In genomic region chr12:29068180-29068579, GRCm38 (mm10) we compare ENCODE assay signal across 8 mouse cellular contexts.
DNase-seq lines count a peak whose midpoint lies in the region; ATAC-seq lines count a peak whose summit lies in the region.

No protein-coding gene starts in this region.

- H3K4me1 ChIP-seq in hindbrain, embryonic 14.5 days (replicated peaks; ENCODE audit: control insufficient read depth, insufficient read depth, low read length) = peaks cover under 1% of the 10 kb centered on the region; the same call in 1 of the 2 replicates
- peaks cover 5% of the 10 kb centered on the region; the same call in 1 of the 2 replicates for H3K4me1 ChIP-seq in neural tube, embryonic 15.5 days

- no peak overlapping the region for H3K4me3 ChIP-seq in hindbrain, embryonic 14.5 days (replicated peaks; ENCODE audit: low read length)
- no peak overlapping the region for H3K4me3 ChIP-seq in neural tube, embryonic 15.5 days (replicated peaks)

- peak; percentile 78 to 79 for DNase-seq in cerebellum, postnatal 10 days
- no peak for DNase-seq in cerebellum, adult 11 months
- DNase-seq in lung, postnatal 10 days = peak; percentile 8
- DNase-seq in lung, adult 18-20 months = no peak
- peak; percentile 60 for DNase-seq in hindbrain, embryonic 14.5 days (ENCODE audit: low spot score)
- DNase-seq in testis, postnatal 10 days (ENCODE audit: low spot score) = no peak
- DNase-seq in layer of hippocampus, postnatal 36 days = no peak

- peak; percentile 68; the same call in 1 of the 2 replicates for ATAC-seq in hindbrain, embryonic 14.5 days (ENCODE audit: low FRiP score)
- peak; percentile 86 for ATAC-seq in neural tube, embryonic 15.5 days (ENCODE audit: low FRiP score)

- H3K9ac ChIP-seq in hindbrain, embryonic 14.5 days = no peak overlapping the region
- no peak overlapping the region for H3K9ac ChIP-seq in neural tube, embryonic 15.5 days (replicated peaks)

- WGBS in hindbrain, embryonic 14.5 days = 24% methylated on average over 5 of the region's 5 CpGs
- WGBS in neural tube, embryonic 15.5 days = 19% methylated on average over 5 of the region's 5 CpGs

- no peaks in the 10 kb centered on the region for H3K27me3 ChIP-seq in hindbrain, embryonic 14.5 days (ENCODE audit: control insufficient read depth, insufficient read depth, low read length)
- no peaks in the 10 kb centered on the region for H3K27me3 ChIP-seq in neural tube, embryonic 15.5 days (replicated peaks)

- no peak overlapping the region for H3K27ac ChIP-seq in hindbrain, embryonic 14.5 days
- H3K27ac ChIP-seq in neural tube, embryonic 15.5 days (replicated peaks) = peak overlapping the region; percentile 69; the same call in 1 of the 2 replicates

- no peak overlapping the region for H3K4me2 ChIP-seq in hindbrain, embryonic 14.5 days (replicated peaks)
- no peak overlapping the region for H3K4me2 ChIP-seq in neural tube, embryonic 15.5 days

- no peaks in the 10 kb centered on the region for H3K9me3 ChIP-seq in hindbrain, embryonic 14.5 days (ENCODE audit: control insufficient read depth, low read length)
- no peaks in the 10 kb centered on the region for H3K9me3 ChIP-seq in neural tube, embryonic 15.5 days (replicated peaks)

- H3K36me3 ChIP-seq in hindbrain, embryonic 14.5 days (replicated peaks; ENCODE audit: control insufficient read depth, insufficient read depth) = no peaks in the 10 kb centered on the region
- H3K36me3 ChIP-seq in neural tube, embryonic 15.5 days = no peaks in the 10 kb centered on the region

Comparison
In these comparisons a context has a peak if more than half of its experiments do, and no peak if none do; other contexts are left out.
1. DNase-seq: peak in cerebellum, postnatal 10 days (2 of 2), lung, postnatal 10 days (single experiment) and hindbrain, embryonic 14.5 days (single experiment); none in cerebellum, adult 11 months (single experiment), lung, adult 18-20 months (0 of 2), testis, postnatal 10 days (single experiment) and layer of hippocampus, postnatal 36 days (0 of 2).